10 mouse cellular contexts compared by ENCODE assay signal in the genomic region with DNA sequence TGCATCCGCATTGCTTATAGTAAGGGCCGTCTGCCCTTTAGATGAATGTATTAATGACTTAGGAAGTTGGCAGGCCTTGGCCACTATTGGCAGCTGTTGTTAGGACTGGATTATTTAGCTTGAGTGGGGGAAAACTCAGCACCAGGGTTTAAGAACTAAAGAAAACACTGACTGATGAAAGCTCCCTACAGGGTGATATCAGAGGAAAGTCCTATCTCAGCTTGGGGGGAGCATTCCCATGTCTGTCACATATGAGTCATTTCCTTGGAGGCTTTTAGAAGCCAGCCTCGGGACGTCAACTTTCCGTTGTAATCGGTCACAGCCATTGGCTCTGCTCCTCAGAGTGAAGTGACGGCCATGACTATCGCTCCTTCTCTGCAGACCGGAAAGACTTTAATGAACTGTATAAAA.
A peak's percentile ranks its signal among the peaks of the same experiment; 100 is the strongest.
DNase-seq lines count a peak whose midpoint lies in the region; ATAC-seq and TF ChIP-seq lines count a peak whose summit lies in the region.
"Had no signal": no experiment of that assay in that cellular context is flagged by ENCODE, and none has a peak within 500 bp of the region (broad histone marks: within the 10 kb centered on the region; RNA-seq: fewer than 3 reads in every experiment).

No protein-coding gene starts in this region.

- H3K36me3 ChIP-seq in kidney, adult 2 months (ENCODE audit: control insufficient read depth, insufficient read depth, low read length) = no peaks in the 10 kb centered on the region; the same call in 1 of the 2 replicates
- no peaks in the 10 kb centered on the region for H3K36me3 ChIP-seq in heart, embryonic 10.5 days
- H3K36me3 ChIP-seq in lung, embryonic 15.5 days = no peaks in the 10 kb centered on the region

- TF ChIP-seq POLR2A in kidney, adult 2 months (IDR thresholded peaks at IDR 0.05; ENCODE audit: low read depth, low read length) = no peak

- H3K9me3 ChIP-seq in heart, embryonic 10.5 days = no peaks in the 10 kb centered on the region
- H3K9me3 ChIP-seq in lung, embryonic 15.5 days = no peaks in the 10 kb centered on the region
- H3K9me3 ChIP-seq: megakaryocyte, embryonic 14.5 days had no signal

- peak overlapping the region; percentile 75 for H3K27ac ChIP-seq in kidney, adult 2 months (ENCODE audit: insufficient read depth, low read depth, low read length)
- no peak overlapping the region for H3K27ac ChIP-seq in heart, embryonic 10.5 days
- peak overlapping the region; percentile 33 for H3K27ac ChIP-seq in lung, embryonic 15.5 days

- peaks cover 7% of the 10 kb centered on the region; the same call in 1 of the 2 replicates for H3K4me1 ChIP-seq in kidney, adult 2 months (ENCODE audit: control insufficient read depth, insufficient read depth, low read length)
- no peaks in the 10 kb centered on the region; the same call in 1 of the 2 replicates for H3K4me1 ChIP-seq in heart, embryonic 10.5 days
- H3K4me1 ChIP-seq in lung, embryonic 15.5 days = peaks cover 3% of the 10 kb centered on the region; the same call in 1 of the 2 replicates

- TF ChIP-seq CTCF in kidney, adult 2 months (conservative IDR thresholded peaks at IDR 0.05; ENCODE audit: insufficient read depth, insufficient read length, low read depth, low read length) = no peak

- H3K27me3 ChIP-seq in kidney, adult 2 months (replicated peaks; ENCODE audit: control insufficient read depth, insufficient read depth, low read length) = no peaks in the 10 kb centered on the region
- H3K27me3 ChIP-seq in heart, embryonic 10.5 days (ENCODE audit: insufficient read depth, poor library complexity, severe bottlenecking) = no peaks in the 10 kb centered on the region
- no peaks in the 10 kb centered on the region for H3K27me3 ChIP-seq in lung, embryonic 15.5 days
- H3K27me3 ChIP-seq: megakaryocyte, embryonic 14.5 days had no signal

- H3K4me3 ChIP-seq in kidney, adult 2 months (ENCODE audit: insufficient read depth, low read depth, low read length) = no peak overlapping the region
- no peak overlapping the region for H3K4me3 ChIP-seq in heart, embryonic 10.5 days
- H3K4me3 ChIP-seq in lung, embryonic 15.5 days = no peak overlapping the region
- H3K4me3 ChIP-seq: erythroblast, embryonic 14.5 days; megakaryocyte, embryonic 14.5 days had no signal

- peak; percentile 33 for DNase-seq in kidney, adult 2 months
- DNase-seq in kidney, adult 9 months = no peak
- DNase-seq in adipocyte (ENCODE audit: low spot score) (peak; percentile 69), MN1 (ENCODE audit: low spot score) (no peak)
- DNase-seq in heart, embryonic 10.5 days (ENCODE audit: low spot score) = peak; percentile 86
- DNase-seq in spleen, postnatal 4 days (ENCODE audit: low spot score in 2 of 2) = no peak
- DNase-seq in right cerebral cortex, postnatal 4 days = no peak

- H3K4me2 ChIP-seq in lung, embryonic 15.5 days = peak overlapping the region; percentile 35

- 47% methylated on average over 9 of the region's 9 CpGs for WGBS in kidney, adult 2 months
- 24% methylated on average over 9 of the region's 9 CpGs for WGBS in heart, embryonic 10.5 days
- 20% methylated on average over 9 of the region's 9 CpGs for WGBS in lung, embryonic 15.5 days

- ATAC-seq in lung, embryonic 15.5 days (ENCODE audit: borderline replicate concordance, extremely low read depth, low FRiP score, low TSS enrichment) = peak; percentile 89

- H3K9ac ChIP-seq in lung, embryonic 15.5 days = no peak overlapping the region

Comparison
In these comparisons a context has a peak if more than half of its experiments do, and no peak if none do; other contexts are left out.
1. DNase-seq: peak in kidney, adult 2 months (single experiment), adipocyte (single experiment) and heart, embryonic 10.5 days (single experiment); none in kidney, adult 9 months (single experiment), spleen, postnatal 4 days (0 of 2), MN1 (single experiment) and right cerebral cortex, postnatal 4 days (single experiment).